Mouse (Mus musculus): ENCODE measurements at regions not wholly inside any gene's neighbourhood (a gene's known extent, or its start where the extent isn't known, plus 50 kb on each side); places are given as distances from the start of the nearest gene placed in this dataset.
"Not testable (repeated sequence)": the region's sequence is repeated elsewhere in the genome, so short reads cannot be mapped to it uniquely, and the experiment has no call there.

DNA sequence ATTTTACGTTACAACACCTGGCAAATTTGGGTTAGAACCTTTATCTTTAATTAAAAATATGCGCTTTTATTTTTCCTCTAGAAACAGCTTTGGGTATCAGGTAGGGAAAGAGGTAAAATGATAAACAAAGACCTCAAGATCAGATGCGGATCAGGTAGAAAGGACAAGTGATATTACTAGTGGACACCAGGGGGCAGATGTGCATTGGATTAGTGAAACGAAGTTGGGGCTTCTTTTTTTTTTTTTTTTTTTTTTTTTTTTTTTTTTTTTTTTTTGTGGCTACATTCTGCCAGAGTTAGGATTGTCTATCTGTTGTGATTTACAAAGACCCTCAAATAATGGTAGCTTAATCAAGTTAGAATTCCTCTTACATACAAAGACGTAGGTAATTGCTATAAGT, 153.8 kb downstream of the Cd109 start:
- no peak for DNase-seq (ENCODE audit: low spot score)

DNA sequence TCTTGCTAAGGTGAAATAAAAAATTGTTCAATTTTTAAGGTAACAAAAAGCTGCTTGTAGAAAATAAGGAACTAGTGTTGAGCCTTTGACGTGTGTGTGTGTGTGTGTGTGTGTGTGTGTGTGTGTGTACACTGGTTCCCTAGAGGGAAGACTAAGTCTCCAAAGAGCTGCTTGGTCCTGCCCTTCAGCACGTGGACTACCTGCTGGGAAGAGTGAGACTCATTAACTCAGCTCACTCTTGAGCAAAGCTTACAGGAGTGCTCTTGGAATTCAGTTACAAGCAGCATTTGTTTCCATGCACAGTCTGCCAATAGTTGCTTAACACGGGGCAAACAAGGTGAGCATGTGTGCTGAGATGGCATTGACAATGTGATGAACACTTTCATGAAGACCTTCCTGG, 158.6 kb downstream of the Cd109 start:
- no peak for DNase-seq (ENCODE audit: low spot score)

DNA sequence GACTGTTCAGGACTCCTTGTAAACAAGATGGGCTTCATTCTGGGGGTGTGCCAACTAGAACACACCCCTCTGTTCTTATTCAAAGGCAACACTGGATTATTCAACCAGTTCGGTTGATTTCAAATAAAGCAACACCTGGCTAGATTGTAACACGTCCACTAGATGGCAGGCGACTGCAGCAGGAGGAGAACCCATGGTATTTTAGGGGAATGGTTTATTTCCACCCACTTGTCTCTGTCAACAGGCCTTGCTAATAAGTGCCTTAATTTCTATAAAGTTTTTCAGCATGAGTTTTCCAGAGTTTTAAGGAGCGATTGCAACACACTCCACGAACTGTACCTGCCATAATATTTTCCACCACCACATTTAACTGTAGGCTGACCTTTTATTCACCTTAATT, 160.1 kb downstream of the Cd109 start:
- DNase-seq (ENCODE audit: low spot score): peak; percentile 5

DNA sequence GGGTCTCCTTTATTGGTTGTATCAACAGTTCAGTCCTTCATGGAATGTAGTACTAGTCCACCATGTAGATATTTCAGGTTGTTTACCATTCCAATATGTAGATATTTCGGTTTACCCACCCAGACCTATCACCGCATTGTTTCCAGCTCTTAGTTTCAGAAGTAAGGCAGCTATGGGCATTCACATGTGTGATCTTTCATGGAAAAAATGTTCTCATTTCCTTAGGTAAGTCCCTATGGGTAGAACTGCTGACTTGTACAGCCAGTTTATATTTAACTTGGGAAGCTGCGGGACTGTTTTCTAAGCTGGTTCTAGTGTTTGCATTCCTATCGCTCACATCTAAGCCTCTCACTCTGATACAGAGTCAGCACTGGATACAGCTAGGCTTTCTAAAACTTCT, 165.2 kb downstream of the Cd109 start:
- no peak for DNase-seq (ENCODE audit: low spot score)

DNA sequence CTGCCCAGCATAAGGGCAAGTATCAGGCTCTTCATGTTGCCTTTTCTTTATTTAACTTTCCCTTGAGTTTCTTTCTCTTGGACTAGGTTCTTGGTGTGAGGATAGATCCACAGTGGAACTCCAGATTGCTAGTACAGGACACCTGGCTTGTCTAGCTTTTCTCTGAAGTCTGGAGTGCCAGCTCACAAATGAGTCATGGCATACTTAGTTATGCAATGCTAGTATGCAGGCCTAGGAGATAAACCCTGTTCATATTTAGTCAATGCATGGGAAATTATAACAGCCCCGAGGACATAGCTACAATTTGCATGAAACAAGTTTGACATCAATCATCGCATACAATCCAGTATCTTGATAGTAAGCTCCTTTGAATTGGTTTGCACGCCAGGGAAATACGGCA, 167.0 kb downstream of the Cd109 start:
- DNase-seq (ENCODE audit: low spot score): no peak

DNA sequence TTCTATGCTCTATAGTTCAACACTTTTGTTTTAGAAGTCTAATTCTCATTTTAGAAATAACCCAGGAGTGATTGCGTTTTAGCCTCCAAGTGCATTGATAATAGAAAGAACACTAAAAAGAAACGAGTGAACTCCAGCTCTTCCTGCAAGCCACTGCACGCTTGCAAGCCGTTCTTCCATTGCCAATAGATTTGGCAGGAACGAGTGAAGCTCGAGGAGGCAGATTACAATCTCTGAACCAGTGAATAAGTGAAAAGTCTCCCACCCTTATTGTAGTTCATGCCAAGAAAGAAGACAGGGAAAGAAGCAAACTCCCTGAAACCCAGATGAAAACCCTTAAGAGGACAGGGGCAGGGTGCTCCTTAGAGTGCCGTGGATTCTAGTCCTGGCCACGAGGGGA, 167.5 kb downstream of the Cd109 start:
- DNase-seq (ENCODE audit: low spot score): no peak

DNA sequence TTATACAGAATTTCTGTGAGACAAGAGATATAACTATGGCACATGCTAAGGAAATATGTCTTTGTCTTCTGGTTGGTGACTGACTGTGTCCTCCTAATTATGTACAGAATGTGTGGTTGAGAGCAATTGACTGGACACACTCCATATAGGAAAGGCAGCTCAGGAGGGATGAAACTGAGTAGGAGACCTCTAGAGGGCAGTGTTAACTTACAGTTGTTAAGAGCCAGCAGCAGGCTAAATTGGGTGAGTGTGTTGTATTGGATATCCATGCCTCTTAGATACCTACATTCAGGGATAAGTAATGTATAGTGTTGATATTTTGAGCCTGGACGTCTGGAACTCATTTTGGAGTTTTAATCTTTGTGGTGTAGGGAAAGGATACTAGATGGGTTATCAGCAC, 172.5 kb downstream of the Cd109 start:
- peak; percentile 10 for DNase-seq (ENCODE audit: low spot score)

DNA sequence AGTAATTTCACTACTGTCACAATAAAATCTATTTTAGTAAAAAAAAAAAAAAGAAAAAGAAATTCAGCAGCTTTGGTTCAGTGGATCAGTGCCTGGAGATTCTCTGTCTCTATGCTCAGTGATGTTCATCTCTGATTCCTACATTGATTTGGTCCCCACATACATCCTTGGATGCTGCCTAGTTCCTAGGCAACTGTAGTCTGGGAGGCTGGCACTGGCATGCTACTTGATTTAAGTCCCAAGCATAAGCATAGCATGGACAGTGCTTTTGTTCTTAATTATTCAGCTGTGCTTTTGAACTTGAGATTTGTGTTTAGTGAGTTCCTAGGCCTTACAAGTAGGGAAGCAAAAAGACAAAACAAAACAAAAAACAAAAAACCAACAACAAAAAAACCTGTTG, 174.4 kb downstream of the Cd109 start:
- DNase-seq (ENCODE audit: low spot score): no peak

DNA sequence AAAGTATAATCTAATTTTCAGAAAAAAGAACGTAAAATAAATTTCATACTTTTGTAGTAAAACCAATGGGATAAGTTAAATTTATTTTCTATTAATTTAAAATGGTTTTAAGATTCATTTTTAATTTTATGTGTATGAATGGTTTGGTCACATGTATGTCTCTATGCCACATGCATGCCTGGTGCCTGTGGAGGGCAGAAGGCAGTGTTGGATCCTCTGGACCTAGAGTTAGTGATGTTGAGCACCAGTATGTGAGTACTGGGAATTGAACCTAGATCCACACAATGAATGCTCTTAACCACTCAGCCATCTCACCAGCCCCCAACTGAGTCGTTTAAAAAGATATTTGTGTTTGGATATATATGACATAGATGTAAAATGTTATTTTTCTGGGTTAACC, 174.8 kb downstream of the Cd109 start:
- no peak for DNase-seq (ENCODE audit: low spot score)

DNA sequence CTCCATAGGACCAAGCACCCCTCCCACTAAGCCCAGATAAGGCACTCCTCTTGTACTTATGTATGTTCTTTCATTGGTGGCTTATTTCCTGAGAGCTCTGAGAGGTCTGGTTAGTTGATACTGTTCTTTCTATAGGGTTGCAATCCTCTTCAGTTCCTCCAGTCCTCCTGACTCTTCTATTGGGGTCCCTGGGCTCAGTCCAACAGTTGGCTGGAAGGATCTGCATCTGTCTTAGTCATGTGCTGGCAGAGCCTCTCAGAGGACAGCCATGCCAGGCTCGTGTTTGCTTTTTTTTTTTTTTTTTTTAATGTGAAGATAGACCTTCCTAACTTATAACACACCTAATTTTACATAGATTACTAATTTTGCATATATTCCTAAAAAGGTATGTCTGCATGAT, 180.5 kb downstream of the Cd109 start:
- no peak for DNase-seq (ENCODE audit: low spot score)

DNA sequence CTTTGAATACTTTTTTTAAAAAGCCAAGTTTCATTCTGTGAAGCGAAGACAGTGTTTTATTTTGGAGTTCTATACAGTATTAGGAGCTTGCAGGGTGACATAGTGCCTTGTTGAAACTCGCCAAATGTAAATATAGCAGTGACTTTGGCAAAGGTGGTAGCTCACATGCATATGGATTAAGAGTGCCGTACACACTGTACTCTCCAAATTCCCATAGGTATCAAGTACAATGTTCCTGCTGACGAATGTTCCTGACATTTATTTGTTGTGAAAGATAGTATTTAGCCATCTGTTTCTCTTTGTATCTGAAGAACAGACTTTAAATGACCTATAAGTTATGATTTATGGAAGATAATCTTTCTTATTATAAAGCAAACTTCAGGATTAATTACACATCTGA, 201.9 kb downstream of the Cd109 start:
- no peak for DNase-seq (ENCODE audit: low spot score)

DNA sequence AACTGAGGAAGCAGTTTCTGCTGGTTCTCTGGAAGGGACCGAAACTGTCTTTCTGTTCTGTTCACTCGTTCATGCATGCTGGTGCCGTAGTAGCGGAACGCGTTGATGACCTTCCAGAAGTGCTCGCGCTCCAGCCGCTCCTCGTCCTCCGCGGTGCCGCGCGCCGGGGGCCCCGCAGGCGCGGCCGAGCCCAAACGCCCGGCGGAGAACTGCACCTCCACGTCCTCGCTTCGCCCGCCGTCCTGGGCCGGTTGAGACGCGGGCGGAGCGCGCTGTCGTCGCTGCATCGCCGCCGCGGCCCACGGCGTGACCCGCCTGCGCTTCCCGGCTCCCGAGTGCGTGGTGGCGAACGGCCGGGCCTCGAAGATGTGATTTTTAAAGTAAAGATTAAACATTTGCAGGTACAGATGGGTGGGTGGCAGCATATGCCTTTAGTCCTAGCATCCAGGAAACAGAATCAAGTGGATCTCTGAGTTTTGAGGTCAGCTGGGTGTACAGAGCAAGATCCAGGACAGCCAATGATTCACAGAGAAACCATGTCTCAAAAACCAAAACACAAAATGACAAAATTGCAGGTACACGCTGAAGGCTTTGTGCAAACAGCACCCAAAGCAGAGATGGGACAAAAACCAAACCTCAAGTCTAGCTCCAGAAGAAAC, 206.3 kb downstream of the Cd109 start:
- DNase-seq (ENCODE audit: low spot score): not testable (repeated sequence)

DNA sequence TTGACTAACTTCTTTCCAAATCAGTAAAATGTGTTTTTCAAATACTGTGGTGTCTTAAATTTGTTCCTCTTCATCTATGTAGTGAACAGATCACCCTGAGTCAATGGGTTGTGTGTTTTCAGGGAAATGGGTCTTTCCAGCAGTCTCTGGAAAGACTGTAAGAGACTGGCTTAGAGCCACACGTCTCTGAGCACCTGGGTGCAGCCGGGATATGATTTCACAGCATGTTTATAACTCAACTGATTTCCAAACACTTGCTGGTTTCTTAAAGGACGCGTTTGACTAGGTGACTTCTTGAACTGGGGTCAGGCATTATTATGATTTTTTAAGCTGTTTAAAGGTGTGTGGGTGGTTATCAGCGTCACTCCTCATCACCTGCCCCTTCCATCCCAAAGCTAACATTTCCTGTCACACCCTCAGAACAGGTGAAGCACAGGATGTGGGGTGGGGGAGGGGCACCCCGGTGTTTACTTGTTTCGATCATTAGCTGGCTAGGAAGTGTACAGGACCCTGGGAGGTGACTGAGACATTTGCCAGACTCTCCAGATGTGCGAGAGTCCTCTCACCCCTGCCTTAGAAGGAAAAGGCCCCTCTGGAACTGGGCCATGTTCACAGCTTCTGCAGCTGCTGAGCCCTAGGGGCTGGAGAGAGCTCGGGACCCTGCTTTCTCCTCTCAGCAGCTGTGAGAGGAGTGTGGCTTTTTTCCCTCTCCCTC, 229.8 kb downstream of the Cd109 start:
- DNase-seq (ENCODE audit: low spot score): no peak

DNA sequence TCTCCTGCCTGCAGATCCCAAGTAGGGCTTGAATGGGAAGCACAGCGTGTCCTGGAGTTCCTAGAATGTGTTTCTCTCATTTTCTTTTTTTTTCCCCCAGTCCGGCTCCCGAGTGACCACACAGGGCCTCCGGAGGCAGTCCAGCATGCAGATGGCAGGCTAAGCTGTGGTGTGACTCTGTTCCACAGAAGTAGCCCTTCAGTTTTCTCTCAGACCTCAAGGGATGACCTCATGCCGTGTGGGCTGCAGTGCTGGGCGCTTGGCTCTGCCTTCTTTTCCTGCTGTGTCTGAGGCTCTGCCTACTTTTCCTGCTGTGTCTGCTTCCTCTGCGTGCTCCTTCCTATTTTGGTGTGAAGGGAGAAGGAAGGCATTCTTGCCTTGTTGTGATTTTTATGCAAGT, 230.8 kb downstream of the Cd109 start:
- no peak for DNase-seq (ENCODE audit: low spot score)

DNA sequence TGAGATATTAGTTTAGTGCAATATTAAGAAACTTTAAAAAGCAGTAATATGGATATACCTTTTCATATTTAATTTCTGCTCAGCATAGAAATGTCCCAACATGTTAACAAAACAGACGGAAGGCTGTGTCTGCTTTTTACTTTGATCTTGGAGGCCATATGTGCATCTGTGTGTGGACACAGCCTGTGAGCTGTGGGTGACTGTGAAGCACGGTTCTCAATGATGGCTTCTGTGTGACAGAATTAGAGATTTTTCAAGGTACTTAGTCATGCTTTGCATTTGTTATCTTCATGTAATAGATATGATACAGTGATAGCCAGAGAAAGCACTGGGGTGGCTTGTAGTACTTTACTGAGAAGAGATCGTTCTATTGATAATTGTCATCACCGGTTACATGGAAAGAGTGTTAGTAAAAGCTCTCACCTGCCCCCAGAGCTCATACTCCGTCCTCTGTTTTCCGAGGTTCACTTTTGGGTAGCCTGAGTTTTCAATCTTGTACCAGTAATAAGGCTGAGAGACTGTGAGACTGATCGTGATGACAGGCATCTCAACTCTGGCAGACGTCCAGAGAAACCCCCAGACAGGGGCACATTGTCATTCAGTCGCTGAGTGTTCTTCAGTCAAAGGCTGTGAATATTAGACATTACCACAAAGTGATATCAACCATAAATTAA, 232.7 kb downstream of the Cd109 start:
- no peak for DNase-seq (ENCODE audit: low spot score)

DNA sequence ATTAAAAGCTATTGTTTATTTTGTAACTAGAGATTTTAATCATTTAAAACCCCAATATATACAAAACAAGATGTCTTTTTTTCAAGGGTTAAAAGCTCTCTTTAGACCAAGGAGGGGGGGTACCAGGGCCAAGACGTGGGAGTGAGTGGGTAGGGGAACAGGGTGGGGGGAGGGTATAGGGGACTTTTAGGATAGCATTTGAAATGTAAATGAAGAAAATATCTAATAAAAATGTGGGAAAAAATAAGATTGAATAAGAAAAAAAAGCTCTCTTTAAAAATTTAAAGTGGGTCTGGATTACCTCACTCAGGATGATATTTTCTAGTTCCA, 233.2 kb downstream of the Cd109 start:
- DNase-seq (ENCODE audit: low spot score): not testable (repeated sequence)

DNA sequence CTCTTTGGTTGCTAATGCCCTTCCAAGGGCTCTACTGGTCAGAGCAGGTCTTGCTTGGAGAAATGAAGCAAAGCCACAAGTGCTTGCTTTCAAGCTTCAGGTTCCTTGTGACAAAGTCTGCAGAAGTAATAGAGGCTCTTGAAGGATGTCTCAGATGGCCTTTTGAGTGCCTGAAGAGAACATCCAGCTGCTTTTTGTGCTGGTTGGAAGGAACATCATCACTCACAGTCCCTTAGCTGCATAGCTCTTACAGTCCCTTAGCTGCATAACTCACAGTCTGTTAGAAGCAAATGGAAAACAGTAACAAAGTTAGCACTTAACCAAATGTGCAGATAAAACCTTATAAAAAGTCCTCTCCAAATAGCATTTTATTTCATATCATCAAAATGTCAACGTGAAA, 241.6 kb downstream of the Cd109 start:
- DNase-seq (ENCODE audit: low spot score): no peak

DNA sequence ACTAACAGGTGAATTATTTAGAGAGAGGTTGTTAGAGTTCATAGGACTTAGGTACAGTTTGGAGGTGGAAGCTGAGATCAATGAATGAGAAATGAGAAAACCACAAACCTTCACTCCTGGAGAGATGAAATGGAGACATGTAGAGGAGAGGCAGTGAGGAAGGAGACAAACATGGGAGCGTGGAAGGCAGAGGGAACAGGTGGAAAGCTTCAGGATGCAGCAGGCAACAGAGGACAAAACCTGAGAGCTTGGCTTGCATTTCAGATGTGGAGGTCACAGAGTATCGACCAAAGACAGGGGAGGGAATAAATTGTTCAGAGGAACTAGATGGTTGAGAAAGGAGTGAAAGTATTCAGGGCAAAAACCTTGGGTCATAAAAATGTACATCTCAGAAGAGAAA, 244.6 kb downstream of the Cd109 start:
- DNase-seq (ENCODE audit: low spot score): no peak

DNA sequence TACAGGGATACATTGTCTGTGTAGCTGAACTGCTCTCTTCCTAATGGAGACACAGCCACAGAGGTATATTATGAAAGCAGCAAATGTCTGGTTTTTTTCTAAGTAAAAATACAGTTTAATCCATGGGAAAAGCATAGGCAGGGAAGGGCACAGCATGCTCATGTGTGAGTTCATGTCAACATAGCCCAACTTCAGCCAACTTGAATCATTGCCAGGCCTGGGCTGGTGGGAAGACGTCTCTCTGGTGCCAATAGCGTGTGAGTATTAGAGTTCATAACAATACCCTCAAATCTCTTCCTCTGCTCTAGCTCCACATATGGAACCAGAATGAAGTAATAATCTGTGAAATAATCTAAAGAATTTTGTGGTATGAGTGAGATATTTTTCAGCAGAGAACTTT, 257.2 kb downstream of the Cd109 start:
- no peak for DNase-seq (ENCODE audit: low spot score)

DNA sequence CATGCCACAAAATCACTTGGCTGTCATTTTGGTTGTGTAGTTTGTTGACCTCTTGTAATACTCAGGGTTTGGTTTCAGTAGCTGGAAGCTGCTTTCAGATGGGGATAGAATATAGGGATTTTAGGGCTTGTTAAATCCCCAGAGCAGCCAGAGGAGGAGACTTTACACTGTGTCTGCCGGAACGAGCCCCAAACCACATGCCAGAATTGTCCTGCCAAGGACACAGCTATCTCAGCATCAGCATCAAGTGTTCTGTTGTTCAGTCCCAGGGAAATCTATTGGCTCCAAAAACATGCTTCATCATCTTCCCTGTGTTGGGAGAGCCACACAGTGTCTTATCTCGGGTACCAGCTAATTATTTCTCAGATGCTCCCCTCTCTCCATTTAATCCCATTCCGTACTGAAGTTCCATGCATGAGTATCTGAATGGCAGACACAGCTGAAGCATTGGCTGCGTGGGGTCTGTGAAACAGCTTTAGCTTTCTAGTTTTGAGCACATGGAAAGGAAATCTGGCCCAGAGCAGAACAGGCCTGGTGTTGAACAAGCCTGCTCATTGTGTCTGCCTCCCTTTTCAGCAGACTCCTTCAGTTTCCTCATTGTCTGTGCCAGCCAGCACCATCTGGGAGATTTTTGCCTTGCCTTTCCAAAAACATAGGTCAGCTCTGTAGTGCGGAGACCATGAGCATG, 264.8 kb downstream of the Cd109 start:
- DNase-seq (ENCODE audit: low spot score): no peak

DNA sequence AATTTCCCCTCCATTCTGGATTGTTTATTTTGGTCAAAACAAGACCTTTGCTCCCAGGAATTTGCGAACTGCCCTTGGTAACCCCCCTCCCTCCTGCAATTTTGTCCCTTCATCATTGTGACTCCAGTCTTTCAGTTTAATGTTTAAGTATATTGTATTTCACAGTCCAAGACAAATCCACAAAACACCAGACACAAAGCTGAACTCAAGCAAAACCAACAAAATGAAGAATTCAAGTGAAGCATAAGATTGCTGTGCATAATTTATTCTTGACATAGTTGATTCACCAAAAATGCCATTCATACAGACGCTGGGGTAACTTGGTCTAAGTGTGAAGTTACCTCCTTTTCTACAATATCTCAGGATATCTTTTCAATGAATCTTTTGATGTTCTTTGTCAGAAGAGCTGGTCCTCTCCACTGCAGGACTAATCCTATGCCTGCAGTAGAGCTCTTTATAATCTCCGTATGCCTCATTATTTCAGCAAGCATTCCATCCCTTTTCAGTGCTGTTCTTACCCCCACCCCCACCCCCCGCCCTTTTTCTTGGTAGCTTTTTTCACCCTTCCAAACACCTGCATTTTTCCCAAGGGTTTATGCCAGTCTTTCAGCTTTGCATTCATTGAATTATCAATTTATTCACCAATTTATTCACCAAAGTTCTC, 265.4 kb downstream of the Cd109 start:
- no peak for DNase-seq (ENCODE audit: low spot score)

DNA sequence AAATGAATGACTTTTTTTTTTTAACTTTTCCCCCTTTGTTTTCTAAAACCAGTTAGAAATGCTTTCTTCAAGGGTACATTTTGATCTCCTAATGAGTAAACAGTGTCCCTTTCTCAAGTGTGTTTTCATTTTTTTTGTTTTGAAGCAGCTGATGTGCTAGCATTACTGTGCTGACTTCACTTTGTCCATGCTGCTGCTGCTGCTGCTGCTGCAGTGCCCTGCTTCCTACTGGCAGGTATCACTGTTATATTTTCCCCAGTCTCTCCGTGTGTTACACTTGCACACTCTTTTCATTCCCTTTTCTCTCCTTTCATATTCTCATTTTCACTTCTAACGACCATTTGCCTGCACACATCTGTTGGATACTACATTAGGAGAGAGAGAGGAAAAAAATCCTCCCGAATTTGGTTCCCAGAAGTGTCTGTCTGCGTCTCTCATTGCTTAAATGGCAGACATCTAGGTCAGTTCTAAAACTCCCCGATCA, 266.0 kb downstream of the Cd109 start:
- no peak for DNase-seq (ENCODE audit: low spot score)

Measured in gastrocnemius, adult 18-20 months (tissue).